Mouse (Mus musculus) heart, embryonic 13.5 days (tissue): Measurements from ENCODE around the gene Tmem234. TPM values are rescaled to one million over a fixed set of nuclear protein-coding genes. Genes with fewer than 3 reads are reported as not detected.

Experiments used
- ATAC-seq: fragments of 200-750 bp; cut with Nextera tagmentation; 2 replicates; pipeline ENCODE4 v1.8.0; 2017; ENCODE audit warnings: moderate TSS enrichment; ENCODE audit not compliant: insufficient number of reproducible peaks, low FRiP score, low TSS enrichment; ENCODE audit errors: extremely low read depth
- H3K27ac ChIP-seq: fragments of 300-500 bp; sonication (generic); replicated peaks from 2 replicates; pipeline ENCODE4 v1.5.1; 2015; ENCODE audit warnings: moderate library complexity, mild to moderate bottlenecking, inconsistent platforms
- H3K27me3 ChIP-seq: fragments of 300-500 bp; sonication (generic); replicated peaks from 2 replicates; pipeline ENCODE4 v1.6.1; 2015; ENCODE audit warnings: mild to moderate bottlenecking, inconsistent platforms
- H3K36me3 ChIP-seq: fragments of 300-500 bp; sonication (generic); 2 replicates; pipeline ENCODE4 v1.6.1; 2015; ENCODE audit warnings: mild to moderate bottlenecking, inconsistent platforms
- H3K4me1 ChIP-seq: fragments of 300-500 bp; sonication (generic); 2 replicates; pipeline ENCODE4 v1.6.1; 2015; ENCODE audit warnings: inconsistent platforms
- H3K4me2 ChIP-seq: fragments of 300-500 bp; sonication (generic); 2 replicates; pipeline ENCODE4 v1.6.1; 2015; ENCODE audit warnings: inconsistent platforms, mild to moderate bottlenecking, moderate library complexity
- H3K4me3 ChIP-seq: fragments of 300-500 bp; sonication (generic); 2 replicates; pipeline ENCODE4 v1.5.1; 2015; ENCODE audit warnings: moderate library complexity, mild to moderate bottlenecking, inconsistent platforms
- H3K9ac ChIP-seq: fragments of 300-500 bp; sonication (generic); 2 replicates; pipeline ENCODE4 v1.6.1; 2015; ENCODE audit warnings: inconsistent platforms, mild to moderate bottlenecking, moderate library complexity
- H3K9me3 ChIP-seq: fragments of 300-500 bp; sonication (generic); 2 replicates; pipeline ENCODE4 v1.6.1; 2016; ENCODE audit warnings: inconsistent platforms
- WGBS: fragments of 180-500 bp; shearing (Covaris S2); methylation state at CpG from one replicate; pipeline ENCODE4 v1.1.7; 2015; ENCODE audit warnings: mixed read lengths; 5-methylcytosine and 5-hydroxymethylcytosine counted together
- polyA plus RNA-seq: library from polyadenylated mRNA; unstranded; fragments of >200 nt; fragmentation: Nextera tagmentation; extraction: Ambion mirVana; gene quantifications from 2 replicates; pipeline ENCODE4 v1.2.1, GENCODE M21; 2015

Tmem234 gene
- polyA plus RNA-seq, 1 experiment from 2014 or later, result 160 TPM

DNA sequence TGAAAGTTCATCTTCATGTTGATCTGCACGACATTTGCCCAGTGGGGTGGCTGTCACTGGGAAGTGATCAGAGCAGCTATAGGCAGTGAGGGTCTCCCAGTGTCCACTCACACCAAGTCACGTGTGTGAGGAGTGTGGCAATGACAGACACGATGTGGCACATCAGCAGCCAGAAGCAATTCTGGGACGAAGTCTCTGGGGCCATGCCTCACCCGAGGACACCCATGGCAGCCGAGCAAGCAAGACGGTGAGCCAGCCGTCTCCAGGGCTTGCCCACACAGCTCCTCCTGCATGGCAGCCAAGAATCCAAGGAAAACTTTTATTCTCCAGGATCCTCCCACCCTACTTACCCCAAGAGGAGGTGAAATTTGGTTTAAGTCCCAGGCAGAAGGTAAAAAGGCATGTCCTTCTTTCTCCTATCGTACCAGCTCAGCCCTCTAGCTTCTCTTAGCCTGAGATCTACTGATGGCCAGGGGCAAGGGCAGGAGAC lies 15.4 kb downstream of the Tmem234 start:
- WGBS, result 85% methylated on average over 9 of the region's 9 CpGs
- no peak overlapping the region for H3K9ac ChIP-seq
- peaks cover 24% of the 10 kb centered on the region for H3K36me3 ChIP-seq
- peaks cover 24% of the 10 kb centered on the region for H3K4me1 ChIP-seq
- H3K27me3 ChIP-seq, result no peaks in the 10 kb centered on the region
- no peak overlapping the region for H3K4me2 ChIP-seq
- no peak for ATAC-seq
- no peak overlapping the region for H3K4me3 ChIP-seq
- no peak overlapping the region for H3K27ac ChIP-seq
- H3K9me3 ChIP-seq, result no peaks in the 10 kb centered on the region

GRCm38 (mm10) chr4:129616631-129617030 lies 16.2 kb downstream of the Tmem234 start:
- Histone ChIP-seq H3K4me3 (no peak overlapping the region), H3K9me3 (no peaks in the 10 kb centered on the region), H3K36me3 (peaks cover 24% of the 10 kb centered on the region), H3K4me1 (peaks cover 26% of the 10 kb centered on the region), H3K9ac (no peak overlapping the region), H3K27ac (no peak overlapping the region), H3K4me2 (no peak overlapping the region), H3K27me3 (no peaks in the 10 kb centered on the region)
- ATAC-seq, result no peak
- 86% methylated on average over 3 of the region's 3 CpGs for WGBS

DNA sequence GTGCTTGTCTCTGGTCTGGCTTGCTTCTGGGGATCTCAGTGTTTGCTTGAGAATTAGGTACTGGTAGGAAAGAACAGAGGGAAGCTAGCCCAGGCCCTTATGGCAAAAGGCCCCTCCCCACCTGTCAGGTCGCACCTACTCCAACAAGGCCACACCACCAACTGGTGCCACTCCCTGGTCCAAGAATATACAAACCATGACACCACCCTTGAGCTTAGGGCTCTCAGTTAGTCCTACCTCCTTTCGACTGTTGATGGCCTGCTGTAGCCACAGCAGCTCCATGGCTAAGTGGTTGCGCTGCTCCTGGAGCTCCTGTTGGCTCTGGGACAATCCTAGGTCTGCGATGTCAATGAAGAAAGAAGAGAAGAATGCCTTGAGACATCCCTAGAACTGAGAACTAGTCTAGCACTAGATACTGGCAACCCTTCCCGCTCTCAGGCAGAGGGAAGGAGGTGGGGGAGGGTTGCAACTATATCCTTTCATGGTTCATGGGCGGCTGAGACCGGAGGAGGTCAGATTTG lies 16.7 kb downstream of the Tmem234 start:
- peaks cover 24% of the 10 kb centered on the region for H3K36me3 ChIP-seq
- H3K27me3 ChIP-seq, result no peaks in the 10 kb centered on the region
- H3K4me2 ChIP-seq, result no peak overlapping the region
- H3K9ac ChIP-seq, result 0 out of 2 replicates have a peak overlapping the region, but pooled peaks have one; percentile 5
- H3K4me3 ChIP-seq, result no peak overlapping the region
- WGBS, result 89% methylated on average over 7 of the region's 7 CpGs
- ATAC-seq, result no peak
- H3K4me1 ChIP-seq, result peaks cover 32% of the 10 kb centered on the region
- H3K27ac ChIP-seq, result no peak overlapping the region
- no peaks in the 10 kb centered on the region for H3K9me3 ChIP-seq

DNA sequence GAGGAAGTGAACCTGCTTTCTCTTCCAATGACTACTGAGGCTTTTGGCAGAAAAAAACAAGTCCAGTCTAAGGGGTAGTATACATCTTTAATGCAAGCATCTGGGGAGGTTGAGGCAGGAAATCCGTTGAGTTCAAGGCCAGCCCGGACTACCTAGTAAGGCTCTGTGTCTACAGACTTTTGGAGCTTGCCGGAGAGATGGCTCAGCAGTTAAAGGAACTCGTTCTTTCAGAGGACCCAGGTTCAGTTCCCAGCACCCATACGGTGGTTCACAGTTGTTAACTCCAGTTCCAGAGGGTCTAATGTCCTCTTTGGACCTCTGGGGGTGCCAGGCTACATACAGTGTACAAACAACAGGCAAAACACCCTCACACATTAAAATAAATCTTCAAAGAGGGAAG lies 17.6 kb downstream of the Tmem234 start:
- no peaks in the 10 kb centered on the region for H3K9me3 ChIP-seq
- H3K4me1 ChIP-seq, result peaks cover 40% of the 10 kb centered on the region
- H3K9ac ChIP-seq, result peak overlapping the region; percentile 88
- peaks cover 24% of the 10 kb centered on the region for H3K36me3 ChIP-seq
- no peak for ATAC-seq
- H3K4me2 ChIP-seq, result peak overlapping the region; percentile 91
- H3K27ac ChIP-seq, result peak overlapping the region; percentile 83
- 89% methylated on average over 5 of the region's 5 CpGs for WGBS
- peak overlapping the region; percentile 69 for H3K4me3 ChIP-seq
- H3K27me3 ChIP-seq, result no peaks in the 10 kb centered on the region

DNA sequence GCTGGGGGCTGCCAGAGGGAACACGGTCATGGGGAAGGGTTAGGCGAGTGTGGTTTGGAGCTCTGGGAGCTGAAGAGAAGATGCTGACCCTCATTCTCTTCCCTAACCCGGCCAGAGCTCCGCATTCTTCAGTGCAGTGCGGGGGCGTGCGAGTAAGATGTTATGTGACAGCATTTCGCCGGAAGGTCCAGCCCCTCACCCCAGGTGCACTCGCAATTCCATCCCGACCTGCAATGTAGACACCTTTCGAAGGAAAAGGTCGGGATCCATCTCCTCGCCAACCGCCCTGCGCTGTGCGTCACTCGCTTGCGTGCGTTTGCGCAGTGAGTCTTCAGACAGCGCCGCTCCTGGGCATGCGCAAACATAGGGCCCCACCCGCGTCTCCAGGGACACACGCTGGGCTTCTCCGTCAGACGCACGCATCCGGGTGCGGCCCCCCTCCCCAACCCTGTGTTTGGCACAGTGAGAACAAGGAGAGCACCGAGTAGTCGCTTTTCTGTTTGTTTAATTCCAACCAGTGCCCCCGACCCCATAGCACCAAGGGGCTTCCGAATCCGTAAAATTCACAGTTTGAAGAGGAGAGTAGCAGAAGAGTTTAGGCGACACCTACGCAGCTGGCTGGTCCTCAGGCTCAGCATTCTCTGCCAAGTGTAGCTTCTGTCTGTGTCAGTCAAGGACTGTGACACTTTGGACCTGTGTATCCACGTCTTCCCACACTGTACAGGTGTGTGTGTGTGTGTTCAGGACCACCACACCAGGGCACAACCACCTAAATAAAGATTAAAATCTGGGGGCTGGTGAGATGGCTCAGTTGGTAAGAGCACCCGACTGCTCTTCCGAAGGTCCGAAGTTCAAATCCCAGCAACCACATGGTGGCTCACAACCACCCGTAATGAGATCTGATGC lies 18.6 kb downstream of the Tmem234 start, which contains the start of gene Iqcc:
Gene Iqcc, minus strand, starts transcription at position 314 of the 906 bp plus-strand sequence.
- Histone ChIP-seq H3K4me2 (peak within 1 kb of the TSS; percentile 91), H3K9me3 (no peaks in the 10 kb centered on the region), H3K9ac (peak within 1 kb of the TSS; percentile 88), H3K4me3 (peak within 1 kb of the TSS; percentile 69), H3K27ac (peak within 1 kb of the TSS; percentile 83), H3K4me1 (peaks cover 41% of the 10 kb centered on the region), H3K36me3 (peaks cover 24% of the 10 kb centered on the region), H3K27me3 (no peaks in the 10 kb centered on the region)
- ATAC-seq, result peak; percentile 81; the same call in 1 of the 2 replicates
- 4% methylated on average over 44 of the region's 44 CpGs for WGBS

GRCm38 (mm10) chr4:129620419-129621282 lies 20.2 kb downstream of the Tmem234 start:
- peak overlapping the region; percentile 5; the same call in 1 of the 2 replicates for H3K4me2 ChIP-seq
- no peaks in the 10 kb centered on the region for H3K27me3 ChIP-seq
- H3K9ac ChIP-seq, result 0 out of 2 replicates have a peak overlapping the region, but pooled peaks have one; percentile 1
- no peaks in the 10 kb centered on the region for H3K9me3 ChIP-seq
- peaks cover 48% of the 10 kb centered on the region for H3K4me1 ChIP-seq
- peaks cover 18% of the 10 kb centered on the region for H3K36me3 ChIP-seq
- 81% methylated on average over 11 of the region's 11 CpGs for WGBS
- no peak overlapping the region for H3K4me3 ChIP-seq
- ATAC-seq, result no peak
- peak overlapping the region; percentile 60 for H3K27ac ChIP-seq

- Histone ChIP-seq H3K4me2 (peak overlapping the region; percentile 9), H3K27ac (peak overlapping the region; percentile 60), H3K27me3 (no peaks in the 10 kb centered on the region), H3K36me3 (peaks cover 17% of the 10 kb centered on the region), H3K9me3 (no peaks in the 10 kb centered on the region), H3K4me3 (no peak overlapping the region), H3K9ac (no peak overlapping the region), H3K4me1 (peaks cover 51% of the 10 kb centered on the region)
- 71% methylated on average over 8 of the region's 8 CpGs for WGBS
- ATAC-seq, result no peak
Measured at GRCm38 (mm10) chr4:129621283-129621841, 20.9 kb downstream of the Tmem234 start.

- no peak for ATAC-seq
- Histone ChIP-seq H3K27me3 (no peaks in the 10 kb centered on the region), H3K27ac (peak overlapping the region; percentile 53), H3K4me3 (peak overlapping the region; percentile 78), H3K4me1 (peaks cover 51% of the 10 kb centered on the region), H3K36me3 (peaks cover 17% of the 10 kb centered on the region), H3K9me3 (no peaks in the 10 kb centered on the region), H3K9ac (peak overlapping the region; percentile 92), H3K4me2 (peak overlapping the region; percentile 88)
- WGBS, result 68% methylated on average over 11 of the region's 11 CpGs
Measured at GRCm38 (mm10) chr4:129622120-129622802, 21.8 kb downstream of the Tmem234 start.

DNA sequence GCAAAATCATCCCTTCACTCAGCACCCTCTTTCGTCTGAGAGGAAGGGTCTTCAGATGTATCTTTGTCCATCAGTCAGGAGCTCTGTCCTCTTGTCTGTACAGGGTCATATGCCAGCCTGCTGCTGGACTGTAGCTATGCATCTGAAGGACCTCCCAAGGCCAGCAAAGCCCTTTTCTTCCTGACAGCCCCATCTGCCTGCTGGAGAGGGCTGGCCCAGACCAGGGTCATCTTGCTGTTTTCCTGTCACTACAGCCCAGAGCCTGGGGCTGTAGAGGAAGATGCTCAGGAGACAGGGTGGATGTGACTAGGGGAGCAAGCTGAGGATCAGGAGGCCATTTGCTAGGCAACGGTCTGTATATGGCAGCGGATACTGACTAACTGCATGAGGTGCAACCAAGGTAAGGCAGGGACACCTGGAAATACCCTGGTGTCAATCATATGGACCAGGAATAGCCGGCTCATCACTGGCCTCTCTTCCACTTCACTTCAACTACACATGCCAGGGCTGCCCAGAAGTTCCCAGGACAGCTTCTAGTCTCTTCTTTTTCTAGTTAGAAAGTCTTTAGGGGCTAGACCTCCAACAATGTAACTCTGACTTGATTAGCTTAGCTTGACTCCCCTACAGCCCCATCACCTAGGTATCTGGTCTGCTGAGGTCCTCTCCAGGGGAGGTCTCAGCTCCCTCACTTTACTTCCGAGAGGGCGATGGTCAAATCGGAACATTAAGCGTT lies 22.5 kb downstream of the Tmem234 start:
- no peak for ATAC-seq
- H3K36me3 ChIP-seq, result peaks cover 22% of the 10 kb centered on the region
- peak overlapping the region; percentile 88 for H3K4me2 ChIP-seq
- peak overlapping the region; percentile 78 for H3K4me3 ChIP-seq
- 18% methylated on average over 8 of the region's 8 CpGs for WGBS
- no peaks in the 10 kb centered on the region for H3K27me3 ChIP-seq
- peak overlapping the region; percentile 92 for H3K9ac ChIP-seq
- H3K27ac ChIP-seq, result peak overlapping the region; percentile 90
- peaks cover 45% of the 10 kb centered on the region for H3K4me1 ChIP-seq
- H3K9me3 ChIP-seq, result no peaks in the 10 kb centered on the region

DNA sequence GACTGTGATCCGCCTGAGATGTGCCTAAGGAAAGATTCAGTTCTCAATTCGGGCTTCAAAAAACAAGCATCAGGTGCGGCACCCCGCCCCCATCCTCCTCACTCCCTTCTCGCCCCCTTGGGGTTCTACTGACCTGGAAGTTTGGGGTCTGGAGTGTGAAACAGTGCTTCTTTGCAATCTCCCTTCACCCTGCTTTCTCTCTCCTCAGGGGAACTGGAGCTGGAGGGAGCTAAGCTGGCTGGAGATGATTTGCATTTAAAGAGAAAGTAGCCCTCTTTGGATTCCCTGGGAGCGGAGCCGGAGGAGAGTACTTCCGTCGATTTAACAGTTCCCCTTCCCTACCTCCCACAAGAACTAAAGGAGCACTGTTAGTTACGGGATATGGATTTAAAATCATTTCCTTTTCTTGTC lies 23.2 kb downstream of the Tmem234 start, which contains the start of gene Ccdc28b:
Gene Ccdc28b, minus strand, starts transcription at position 267 of the 411 bp plus-strand sequence.
- Histone ChIP-seq H3K36me3 (peaks cover 29% of the 10 kb centered on the region), H3K27ac (peak within 1 kb of the TSS; percentile 90), H3K4me1 (peaks cover 39% of the 10 kb centered on the region), H3K9me3 (no peaks in the 10 kb centered on the region), H3K27me3 (no peaks in the 10 kb centered on the region), H3K4me3 (peak within 1 kb of the TSS; percentile 78), H3K4me2 (peak within 1 kb of the TSS; percentile 88), H3K9ac (peak within 1 kb of the TSS; percentile 92)
- ATAC-seq, result no peak
- WGBS, result 0% methylated on average over 10 of the region's 10 CpGs
